Mouse (Mus musculus): Measurements from ENCODE around the gene Gm29564. TPM values are rescaled to one million over a fixed set of nuclear protein-coding genes. Genes with fewer than 3 reads are reported as not detected.
"Not testable (repeated sequence)": the region's sequence is repeated elsewhere in the genome, so short reads cannot be mapped to it uniquely, and the experiment has no call there.

The Gm29564 gene
- not detected in 2 replicates for polyA plus RNA-seq (2012; rRNA removed)

- DNase-seq (ENCODE audit: low read depth): not testable (repeated sequence)
These were observed at the start of gene Gm29564 for GRCm38 (mm10) chrY:78212693-78213092. Gene Gm29564 (plus strand): TSS chrY:78212993.

Other genes starting within 250 kb of the Gm29564 start
- not detected in 2 replicates for gene Gm20867, start 249.8 kb upstream of the Gm29564 start, polyA plus RNA-seq (2012; rRNA removed)